Mouse (Mus musculus) stomach, postnatal 0 days (tissue): ENCODE data around the gene Tnfsf8.

ENCODE experiments used
- CTCF ChIP-seq: IDR thresholded peaks from 2 replicates; pipeline ENCODE4 v1.5.1; 2016; ENCODE audit warnings: antibody characterized with exemption, low read depth, mild to moderate bottlenecking, moderate library complexity
- EP300 ChIP-seq: optimal IDR thresholded peaks from 2 replicates; pipeline ENCODE3; 2016; ENCODE audit warnings: antibody characterized with exemption

DNA sequence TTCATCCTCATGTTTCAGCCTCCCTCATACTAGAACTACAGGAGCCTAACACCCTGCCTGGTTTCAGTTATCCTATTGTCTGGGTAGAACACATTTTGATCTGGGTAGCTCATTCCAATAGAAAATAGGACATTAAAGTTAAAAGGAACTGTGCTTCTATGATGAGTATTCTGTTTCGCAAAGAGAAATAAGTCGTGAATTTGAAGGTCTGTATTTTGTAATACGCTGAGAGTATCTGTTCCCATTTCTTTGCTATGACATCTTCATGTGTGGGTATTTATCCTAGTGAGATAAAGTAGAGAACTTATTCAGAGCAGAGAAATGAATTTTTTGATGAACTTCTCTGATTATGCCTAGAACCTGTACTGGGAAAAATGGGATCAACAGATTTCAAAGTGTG is 68.8 kb downstream of the Tnfsf8 start:
- TF ChIP-seq CTCF (no peak), EP300 (no peak)
